Mouse (Mus musculus) thymus, postnatal 0 days (tissue): ENCODE results near the gene Hpn. TPM values are rescaled to one million over a fixed set of nuclear protein-coding genes. Genes with fewer than 3 reads are reported as not detected.

Source experiments
- DNase-seq: peaks from one replicate; pipeline ENCODE4 v3.0.0-alpha.2; 2015; ENCODE audit warnings: low spot score
- polyA plus RNA-seq: library from polyadenylated mRNA; unstranded; fragments of >200 nt; fragmentation: Nextera tagmentation; extraction: Ambion mirVana; gene quantifications from 2 replicates; pipeline ENCODE4 v1.2.1, GENCODE M21; 2015

The Hpn gene
- polyA plus RNA-seq, 1 experiment from 2014 or later, result 2.6 TPM

DNA sequence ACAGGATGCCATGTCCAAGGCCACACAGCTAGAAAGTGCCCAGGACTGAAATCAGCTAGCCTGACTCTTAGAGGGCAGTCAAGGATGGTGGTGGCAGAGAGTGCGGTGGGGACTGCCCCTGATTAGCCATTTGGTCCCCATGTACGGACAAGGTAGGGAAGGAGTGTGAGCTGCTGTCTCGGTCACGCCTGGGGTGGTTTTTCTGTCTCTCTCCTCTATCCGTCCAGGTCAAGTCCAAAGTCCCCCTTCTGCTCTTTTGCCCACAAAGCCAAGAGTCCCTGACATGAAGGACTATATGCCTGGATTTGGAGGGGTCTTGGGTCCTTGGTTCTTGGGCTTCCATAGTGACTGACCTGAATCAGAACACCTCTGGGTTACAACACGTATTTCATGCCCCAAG lies 1.3 kb downstream of the Hpn start:
- DNase-seq, result no peak

DNA sequence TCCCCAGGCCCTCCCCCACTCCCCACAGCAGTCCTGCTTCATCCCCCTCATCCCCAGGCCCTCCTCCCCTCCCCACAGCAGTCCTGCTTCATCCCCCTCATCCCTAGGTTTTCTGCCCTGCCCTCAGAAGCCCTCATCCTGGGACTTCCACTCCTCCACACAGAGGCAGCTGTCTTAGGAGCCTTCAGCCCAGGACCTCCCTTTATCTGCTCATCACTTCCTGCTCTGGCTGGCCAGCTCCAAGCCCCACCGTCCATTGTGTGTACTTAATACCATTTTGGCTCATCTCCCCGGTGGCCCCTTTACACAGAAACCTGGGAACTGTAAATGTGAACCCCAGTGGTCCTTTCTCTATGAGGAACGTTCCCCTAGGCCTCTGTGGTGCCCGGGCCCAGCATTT lies 3.1 kb downstream of the Hpn start:
- DNase-seq, result no peak

DNA sequence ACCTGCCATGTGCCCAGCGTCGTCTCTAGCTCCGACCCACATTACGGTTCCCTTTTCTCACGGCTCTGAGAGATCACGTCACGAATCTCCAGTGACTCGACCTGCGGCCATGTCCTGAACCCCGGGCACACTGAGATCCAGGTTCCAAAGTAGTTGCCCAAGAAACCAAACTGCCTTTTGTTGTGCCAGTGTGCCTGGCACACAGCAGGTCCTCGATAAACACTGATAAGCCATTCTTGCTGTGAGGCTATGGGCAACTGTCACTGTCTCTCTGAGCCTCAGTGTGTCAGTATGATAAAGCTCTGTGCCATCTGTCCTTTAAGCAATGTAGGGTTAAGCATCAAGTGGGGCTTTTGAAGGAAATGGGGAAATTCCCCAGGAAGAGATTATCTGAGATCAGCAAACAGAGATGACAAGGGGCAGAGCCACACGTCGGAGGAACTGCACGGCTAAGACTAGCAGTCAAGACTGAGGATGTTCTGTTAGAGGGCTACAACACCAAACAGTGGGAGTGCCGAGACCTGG lies 4.2 kb downstream of the Hpn start:
- DNase-seq, result no peak

DNA sequence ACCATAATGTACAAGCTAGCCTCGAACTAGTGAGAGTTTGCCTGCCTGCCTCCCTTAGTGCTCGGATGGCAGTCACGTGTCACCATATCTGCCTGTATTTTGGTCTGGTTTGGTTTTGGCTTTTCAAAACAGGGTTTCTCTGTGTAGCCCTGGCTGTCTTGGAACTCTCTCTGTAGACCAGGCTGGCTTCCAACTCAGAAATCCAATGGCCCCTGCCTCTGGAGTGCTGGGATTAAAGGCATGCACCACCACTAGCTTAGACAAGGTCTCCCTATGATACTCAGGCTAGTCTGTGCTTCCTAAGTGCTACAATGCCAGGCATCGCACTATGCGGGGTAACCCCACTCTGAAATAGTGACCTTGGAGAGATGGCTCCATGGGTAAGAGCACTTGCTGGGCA lies 5.3 kb downstream of the Hpn start:
- no peak for DNase-seq

DNA sequence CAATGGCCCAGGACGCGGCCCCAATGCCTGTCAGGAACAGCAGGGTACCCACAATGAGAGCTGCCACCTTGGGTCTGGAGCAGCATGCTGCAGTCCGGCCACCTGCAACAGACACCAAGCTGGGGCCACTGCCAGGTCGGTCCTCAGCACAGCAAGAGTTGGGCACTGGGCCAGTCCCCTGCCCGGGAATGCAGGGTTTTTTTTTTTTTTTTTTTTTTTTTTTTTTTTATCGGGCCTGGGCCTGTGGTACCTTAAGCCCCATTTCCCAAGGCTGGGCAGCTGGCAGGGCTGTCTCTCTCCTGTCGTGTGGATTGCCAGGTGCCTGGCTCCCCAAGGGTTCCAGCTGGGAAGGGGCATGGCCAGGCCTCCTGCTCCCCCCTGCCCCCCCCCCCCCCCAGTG lies 6.0 kb downstream of the Hpn start:
- DNase-seq, result no peak

DNA sequence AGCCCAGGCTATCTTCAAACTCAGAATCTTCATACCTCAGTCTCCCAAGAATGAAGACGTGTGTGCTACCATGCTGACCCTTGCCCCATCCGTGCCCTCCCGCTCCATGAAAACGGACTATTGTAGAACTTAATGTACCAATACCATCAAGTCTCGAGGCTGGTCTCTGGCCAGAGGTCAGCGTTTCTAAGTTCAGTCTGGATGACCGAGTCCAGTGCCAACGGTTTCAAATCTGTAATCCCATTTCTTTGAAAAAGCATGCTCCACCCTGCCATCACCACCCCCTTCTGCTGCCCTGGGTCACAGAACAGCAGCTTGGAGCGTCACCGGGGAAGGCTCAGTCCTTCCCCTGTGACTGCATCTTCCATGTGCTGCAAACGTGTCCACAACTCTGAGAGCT lies 7.3 kb downstream of the Hpn start:
- DNase-seq, result no peak

DNA sequence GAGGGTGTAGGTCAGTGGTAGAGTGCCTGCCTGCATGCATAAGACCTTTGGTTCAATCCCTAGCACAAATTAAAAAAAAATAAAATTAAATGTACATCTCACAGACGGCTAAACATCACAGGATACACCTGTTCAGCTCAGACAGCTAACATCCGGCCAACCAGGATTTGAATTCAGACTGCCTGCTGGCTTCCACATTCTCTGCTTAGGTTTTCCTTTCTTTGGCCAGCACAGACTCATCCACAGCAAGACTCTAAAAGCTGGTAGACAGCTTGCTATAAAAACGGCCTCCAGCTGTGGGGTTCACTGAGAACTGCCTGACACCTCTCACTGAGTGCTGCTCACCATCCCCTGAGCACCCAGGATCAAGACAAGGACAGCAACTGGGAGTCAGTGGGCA lies 8.9 kb downstream of the Hpn start:
- peak; percentile 30 for DNase-seq

DNA sequence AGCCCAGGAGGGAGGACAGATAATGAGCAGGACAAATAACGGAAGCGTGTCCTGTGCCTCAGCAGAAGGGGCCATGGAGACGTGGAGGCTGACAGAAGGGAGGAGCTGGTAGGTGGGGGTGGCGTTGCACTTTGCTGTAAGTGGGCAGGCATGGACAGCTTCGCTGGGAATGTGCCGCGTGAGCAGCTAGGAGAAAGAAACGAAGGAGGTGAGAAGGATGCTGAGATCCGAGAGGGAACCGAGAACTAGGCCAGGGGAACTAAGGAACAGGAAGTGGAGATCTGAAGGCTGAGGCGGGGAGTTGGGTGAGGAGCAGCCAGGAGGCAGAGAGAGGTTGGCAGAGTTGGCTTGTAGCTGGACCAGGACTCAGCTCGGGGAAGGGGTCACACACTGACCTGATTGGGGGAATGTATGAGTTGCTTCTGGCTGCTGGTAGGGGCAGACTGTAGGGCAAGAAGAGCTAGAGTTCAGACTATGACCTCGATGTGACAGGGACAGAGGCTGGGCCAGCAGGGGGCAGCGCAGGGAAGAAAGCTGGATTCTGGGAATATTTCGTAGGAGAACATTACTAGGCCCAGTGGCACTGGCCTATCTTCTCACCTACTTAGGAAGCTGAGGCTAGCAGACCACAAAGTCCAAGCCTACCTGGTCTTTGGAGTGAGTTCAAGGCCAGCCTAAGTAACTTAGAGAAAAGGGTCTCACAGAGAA lies 9.9 kb downstream of the Hpn start:
- DNase-seq, result no peak

DNA sequence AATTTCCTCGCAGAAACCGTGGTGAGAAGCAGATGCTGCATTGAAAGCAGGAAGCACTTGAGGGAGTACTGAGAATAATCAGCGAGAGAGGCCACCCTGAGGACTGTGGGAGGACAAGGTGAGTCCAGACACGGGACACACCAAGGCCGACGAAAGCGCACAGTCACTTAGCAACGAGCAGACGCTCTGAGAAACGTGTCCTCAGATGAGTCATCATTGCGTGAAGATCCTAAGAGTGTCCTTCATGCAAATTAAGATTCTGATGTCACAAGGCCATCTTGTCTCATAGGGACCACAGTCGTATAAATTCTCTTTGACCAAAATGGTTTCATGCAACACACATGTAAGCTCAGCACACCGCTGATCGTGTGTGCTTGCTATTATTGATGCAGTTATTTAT lies 14.3 kb downstream of the Hpn start:
- DNase-seq, result no peak

DNA sequence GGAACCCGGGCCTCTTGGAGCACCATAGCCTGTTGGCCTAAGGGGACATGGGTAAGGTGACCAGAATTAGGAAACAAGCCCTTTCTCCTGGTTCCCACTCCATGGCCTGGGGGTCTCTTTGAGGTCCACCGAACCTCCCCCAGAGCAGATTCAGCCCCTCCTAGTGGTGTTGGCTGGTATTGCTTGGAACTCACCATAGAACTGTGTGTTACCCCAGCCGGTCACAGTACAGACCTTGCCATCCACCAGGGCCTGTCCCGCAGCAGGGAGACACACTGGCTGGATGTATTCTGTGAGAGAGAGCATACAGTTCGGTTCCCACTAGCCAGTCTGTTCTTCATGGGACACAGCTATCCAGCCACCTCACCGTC lies 15.5 kb downstream of the Hpn start:
- no peak for DNase-seq

DNA sequence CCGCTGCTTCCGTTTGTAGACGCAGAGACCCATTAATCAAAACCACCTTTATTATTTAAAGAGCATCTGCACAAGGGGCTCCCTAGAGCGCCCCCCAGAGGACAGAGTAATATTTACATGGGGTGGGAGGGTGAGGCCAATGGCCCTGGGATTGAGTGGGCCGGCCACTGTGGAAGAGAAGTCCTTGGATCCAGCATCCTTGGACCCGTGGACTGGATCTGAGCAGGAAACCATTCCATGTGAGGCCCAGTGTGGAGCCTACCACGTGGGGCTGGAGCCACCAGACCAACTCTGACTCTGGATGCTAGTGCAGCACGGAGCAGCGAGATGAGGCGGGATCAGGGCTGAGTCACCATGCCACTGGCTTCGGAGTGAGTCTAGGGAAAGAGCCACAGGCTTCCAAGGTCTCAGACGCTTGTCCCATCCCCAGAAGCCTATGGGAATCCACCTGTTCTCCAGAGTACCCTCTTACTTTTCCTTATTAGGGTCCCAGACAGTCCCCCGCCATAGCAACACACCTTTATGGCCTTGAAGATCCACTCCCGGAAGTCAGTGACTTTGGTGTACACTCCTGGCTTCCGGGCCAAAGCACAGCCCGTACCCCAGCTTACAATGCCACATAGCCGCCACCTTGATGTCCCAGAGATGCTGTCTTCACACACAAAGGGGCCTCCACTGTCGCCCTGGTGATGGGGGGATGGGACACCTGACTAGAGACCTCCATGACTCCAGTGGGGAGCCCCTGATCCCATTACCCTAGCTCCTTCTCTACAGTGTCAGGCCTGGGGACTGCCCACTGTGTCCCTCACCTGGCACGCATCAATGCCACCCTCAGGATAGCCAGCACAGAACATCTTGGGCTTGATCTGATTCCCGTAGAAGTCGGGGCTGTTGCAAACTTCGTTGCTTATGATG lies 16.1 kb downstream of the Hpn start:
- no peak for DNase-seq

DNA sequence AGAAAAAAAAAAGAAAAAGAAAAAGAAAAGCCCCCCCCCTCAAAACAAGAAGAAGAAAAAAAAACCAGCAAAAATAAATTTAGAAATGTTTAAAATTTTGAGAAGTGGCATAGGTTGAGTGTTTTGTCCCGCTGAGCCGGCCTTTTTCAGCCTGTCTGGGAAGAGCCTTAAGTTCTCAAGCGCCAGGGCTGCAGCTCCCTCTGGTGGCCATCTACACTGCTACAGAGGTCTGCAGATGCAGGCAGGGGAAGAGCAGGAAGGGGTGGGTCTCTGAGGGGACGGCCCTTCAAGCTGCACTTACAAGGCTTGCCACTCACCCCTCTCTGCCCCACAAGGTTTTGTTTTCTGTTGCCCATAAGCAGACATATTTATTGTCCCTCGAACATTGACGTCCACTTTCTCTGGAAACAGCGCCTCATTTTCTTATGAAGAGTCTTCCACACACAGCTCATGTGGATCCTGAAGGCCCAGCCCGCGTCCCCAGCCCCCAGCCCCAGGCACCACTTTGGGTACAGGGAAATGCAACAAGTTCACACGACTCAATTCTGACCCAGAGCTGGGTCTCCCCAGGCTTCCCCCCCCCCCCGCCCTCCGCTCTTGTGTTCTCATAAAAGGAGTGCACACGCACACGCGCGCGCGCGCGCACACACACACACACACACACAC lies 17.4 kb downstream of the Hpn start:
- peak; percentile 93 for DNase-seq

DNA sequence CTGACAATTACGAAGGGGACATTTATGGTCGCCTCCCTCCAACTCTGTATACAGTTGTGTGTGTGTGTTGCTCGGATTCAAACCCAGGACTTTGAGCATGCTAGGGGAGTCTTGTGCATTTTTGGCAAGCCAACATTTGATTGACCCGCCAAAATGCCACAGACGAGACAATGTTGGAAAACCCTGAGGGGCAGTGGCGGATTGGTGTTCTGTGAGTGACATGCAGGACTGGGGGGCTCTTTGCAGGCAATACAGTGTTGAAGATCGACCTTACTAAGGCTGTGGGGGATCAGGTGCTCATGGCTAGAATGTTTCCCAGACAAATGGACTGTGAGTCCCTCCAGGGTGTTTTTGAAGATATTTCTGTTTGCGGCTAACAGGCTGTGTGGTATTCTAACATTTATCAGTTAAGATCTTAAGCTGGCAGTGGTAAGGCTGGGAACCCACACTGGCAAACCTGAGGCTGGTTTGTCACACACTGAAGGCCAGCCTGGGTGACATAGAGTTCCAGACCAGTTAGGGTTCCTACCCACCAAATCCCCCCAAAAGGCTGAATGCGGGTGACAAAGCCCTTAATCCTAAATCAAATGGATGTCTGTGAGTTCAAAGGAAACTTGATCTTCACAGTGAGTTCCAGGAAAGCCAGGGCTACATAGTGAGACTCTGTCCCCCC lies 18.1 kb downstream of the Hpn start:
- no peak for DNase-seq

DNA sequence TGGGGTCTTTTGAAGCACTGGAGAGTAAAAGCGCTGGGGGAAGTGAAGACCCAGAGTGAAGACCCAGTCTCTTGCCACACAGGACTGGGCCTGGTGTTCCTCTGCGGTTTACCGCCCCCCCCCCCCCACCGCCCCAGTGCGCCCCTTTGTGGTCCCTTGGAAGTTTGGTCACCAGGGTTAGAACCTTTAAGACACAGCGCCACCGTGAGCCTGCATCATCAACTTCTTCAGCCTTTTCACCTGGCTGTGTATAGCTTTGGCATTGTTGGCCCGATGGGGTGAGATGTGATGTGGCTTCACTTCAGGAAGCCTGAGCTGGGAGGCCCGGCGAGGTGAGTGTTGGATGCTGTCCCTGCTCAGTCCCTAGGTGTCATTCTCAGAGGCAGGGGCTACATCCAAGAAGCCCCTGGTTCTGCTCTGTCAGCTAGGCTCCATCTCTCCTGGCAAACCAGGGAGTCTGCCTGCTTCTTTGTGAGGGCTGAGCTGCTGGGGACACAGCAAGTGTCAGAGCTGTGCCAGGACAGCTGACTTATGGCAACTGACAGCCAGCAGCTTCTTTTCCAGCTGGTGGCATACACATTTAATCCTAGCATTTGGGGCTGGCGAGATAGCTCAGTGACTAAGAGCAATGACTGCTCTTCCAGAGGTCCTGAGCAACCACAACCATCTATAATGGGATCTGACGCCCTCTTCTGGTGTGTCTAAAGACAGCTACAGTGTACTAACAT lies 20.2 kb downstream of the Hpn start:
- peak; percentile 61 for DNase-seq

DNA sequence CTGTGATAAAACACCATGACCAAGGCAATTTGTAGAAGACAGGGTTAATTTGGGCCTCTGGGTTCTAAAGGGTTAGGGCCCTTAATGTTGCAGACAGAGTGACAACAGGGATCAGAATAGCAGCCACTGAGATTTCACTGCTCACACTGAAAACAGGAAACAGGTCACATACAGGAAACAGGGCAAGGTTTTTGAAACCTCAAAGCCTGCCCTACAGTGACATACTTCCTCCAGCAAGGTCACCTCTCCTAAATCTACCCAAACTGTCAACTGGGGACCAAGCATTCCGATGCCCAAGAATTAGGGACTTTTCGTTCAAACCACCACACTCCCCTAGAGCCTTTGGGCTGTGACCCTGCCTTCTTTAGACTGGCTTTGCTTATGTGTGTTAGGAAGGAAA lies 25.4 kb downstream of the Hpn start:
- DNase-seq, result peak; percentile 61

DNA sequence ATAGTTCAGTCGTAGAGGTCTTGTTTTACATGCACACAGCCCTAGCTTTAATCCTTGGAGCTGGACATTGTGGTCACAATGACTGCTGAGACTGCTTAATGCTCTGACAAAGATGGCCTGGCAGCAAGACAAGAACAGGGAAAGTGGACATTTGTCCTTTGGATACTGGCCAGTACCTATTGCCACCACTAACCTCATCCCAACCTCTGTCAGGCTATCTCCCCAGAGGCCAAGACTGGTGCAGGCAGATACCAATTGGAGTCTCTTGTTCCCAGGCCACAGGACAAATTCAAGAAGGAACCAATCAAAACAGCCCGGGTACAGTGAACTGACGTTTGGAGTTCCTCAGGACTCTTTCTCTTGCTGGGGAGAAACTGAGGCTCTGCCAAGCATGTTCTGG lies 26.9 kb downstream of the Hpn start:
- DNase-seq, result no peak

DNA sequence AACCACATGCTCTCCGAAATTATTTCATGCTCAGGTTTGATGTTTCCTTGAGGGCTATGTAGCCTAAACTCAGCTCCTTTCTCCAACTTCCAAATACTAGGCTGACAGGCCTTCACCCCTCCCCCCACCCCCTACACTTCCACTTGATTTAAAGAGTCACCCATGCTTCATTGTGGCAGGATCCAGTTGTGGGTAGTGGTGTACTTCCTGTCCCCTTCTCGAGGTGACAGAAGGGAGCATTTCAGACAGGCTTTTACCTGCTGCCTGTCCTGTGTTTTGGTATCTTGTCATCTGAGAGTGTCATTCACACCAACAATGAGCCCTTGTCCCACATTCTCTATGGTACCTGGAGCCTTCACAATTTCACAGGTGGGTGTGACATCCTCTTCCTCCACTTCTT lies 27.8 kb downstream of the Hpn start:
- DNase-seq, result peak; percentile 23

DNA sequence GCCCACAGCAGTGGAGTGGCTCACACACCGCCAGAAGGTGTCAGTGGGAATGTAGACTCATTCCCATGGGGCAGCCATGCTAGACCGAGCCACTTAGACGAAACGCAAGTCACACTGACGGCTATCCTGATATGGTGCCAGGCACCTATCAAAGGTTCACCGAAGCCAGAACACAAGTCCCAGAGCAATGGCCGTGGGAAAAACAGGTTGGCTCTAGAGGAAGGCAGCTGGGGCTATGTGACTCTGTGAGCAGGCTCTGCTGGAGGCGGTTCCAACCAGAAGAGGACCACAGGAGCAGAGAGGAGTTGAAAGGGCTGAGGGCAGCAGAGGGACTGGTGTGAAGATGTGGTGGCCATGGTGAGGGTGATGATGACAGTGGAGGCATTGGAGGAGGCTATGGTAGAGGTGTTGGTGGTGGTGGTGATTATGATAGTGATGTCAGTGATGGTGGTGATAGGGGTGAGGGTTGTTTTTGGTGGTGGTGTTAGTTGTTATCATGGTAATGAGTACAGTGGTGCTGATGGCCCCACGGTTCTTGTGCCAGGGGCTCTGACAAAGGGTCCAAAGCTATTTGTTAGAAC lies 28.8 kb downstream of the Hpn start:
- DNase-seq, result no peak

DNA sequence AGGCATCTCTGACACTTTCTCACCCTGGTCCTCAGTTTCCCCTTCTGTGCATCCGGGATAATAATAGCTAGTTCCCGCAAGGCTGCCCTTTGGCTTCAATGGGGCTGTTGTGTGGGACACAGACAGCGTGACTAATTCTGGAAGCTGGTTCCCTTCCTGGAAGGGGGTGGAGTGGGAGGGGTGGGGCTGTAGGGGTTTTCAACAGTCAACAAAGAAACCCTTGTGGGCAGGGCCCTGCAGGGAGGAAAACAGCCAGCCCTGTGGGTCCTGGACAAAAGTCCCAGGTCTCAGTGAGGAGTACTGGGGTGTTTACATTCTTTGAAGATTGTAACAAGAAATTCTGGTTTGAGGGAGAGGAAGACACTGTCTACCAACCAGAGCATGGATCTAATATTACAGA lies 29.9 kb downstream of the Hpn start:
- no peak for DNase-seq

DNA sequence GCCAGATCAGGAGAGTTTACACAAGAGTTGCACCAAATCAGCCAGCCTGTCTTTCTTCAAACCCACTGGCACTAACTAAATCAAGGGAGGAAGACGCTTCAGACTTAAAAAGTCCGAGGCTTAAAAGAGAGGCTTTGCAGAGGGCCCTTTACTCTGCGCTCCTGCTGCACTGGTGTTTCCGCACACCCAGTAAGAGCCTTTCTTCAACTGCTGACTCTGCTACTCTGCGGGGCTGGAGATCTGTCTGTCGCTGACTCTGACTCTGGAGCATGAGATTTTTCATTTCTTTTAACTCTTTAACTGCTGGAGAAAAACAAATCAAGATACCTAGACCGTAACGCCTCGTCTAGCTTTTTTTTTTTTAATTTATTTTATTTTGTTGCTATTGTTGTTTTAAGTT lies 30.9 kb downstream of the Hpn start:
- DNase-seq, result no peak
